Mouse (Mus musculus): ENCODE data around the gene Lhfp. TPM values are rescaled to one million over a fixed set of nuclear protein-coding genes. Genes with fewer than 3 reads are reported as not detected.
"Not testable (repeated sequence)": the region's sequence is repeated elsewhere in the genome, so short reads cannot be mapped to it uniquely, and the experiment has no call there.

The Lhfp gene
- total RNA-seq, 2 experiments from 2014 or later = 0.33 to 0.51 TPM

DNA sequence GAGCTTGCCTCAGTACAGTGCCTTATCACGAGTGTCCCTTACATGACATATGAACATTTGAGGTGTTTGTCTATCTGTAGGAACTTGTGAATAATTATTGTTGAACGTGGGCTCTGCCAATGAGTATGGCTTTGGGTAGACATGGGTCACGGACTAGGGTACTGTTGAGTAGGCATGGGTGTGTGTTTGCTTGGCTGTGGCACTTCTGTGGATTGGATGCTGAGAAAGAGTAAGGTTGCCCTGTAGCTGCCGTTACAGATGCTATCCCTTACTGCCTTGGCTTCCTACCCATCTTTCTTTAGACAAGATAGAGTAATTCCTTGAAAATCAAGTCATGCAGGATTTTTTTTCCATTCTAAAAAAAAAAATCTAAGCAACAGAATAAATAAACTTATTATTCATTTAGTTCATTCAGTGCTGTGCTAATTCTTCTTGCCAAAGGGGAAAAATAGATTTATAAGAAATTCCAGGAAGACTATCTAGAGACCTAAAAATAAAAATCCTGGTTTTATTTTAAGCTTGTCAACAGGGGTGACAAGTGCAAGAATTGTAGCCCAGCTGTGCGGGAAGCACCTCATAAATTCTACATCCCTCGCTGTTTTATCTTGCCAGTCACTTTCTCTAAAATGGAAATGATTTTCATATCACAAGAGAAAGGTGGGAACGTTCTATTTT lies 45.3 kb downstream of the Lhfp start:
- ATAC-seq (ENCODE audit: poor library complexity, severe bottlenecking) = no peak

DNA sequence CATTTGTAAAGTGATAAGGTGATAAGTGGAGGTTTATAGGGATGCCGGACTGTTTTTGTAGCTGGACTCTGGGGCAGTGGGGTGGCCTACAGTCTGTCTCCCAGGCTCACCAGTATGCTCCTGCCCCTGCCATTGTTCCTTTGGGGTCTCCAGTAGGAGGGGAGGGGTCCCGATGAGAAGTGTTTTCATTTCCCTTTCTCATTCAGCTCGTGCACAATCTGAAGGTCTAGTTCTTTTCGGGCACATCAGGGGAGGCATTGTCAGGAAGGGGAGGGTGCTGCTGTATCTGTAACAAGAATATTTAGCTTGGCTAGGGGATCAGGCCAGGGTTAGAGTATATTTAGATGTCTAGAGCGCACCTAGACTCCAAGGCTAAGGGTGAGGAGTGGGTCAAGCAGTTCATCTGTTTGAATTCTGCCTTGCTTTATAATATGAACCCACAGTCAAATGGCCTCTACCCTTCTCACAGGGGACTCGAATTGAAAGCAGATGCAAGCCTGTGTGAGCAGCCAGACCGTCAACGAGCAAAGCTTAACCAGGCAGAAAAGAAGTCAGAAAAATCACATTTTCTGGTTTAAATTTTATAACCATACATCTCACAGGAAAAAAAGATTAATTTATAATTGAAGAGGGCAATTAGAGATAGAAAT lies 46.0 kb downstream of the Lhfp start:
- ATAC-seq (ENCODE audit: poor library complexity, severe bottlenecking) = no peak

- no peak for ATAC-seq (ENCODE audit: poor library complexity, severe bottlenecking)
These were observed 48.6 kb downstream of the Lhfp start for GRCm38 (mm10) chr3:53089921-53090320.

GRCm38 (mm10) chr3:53100210-53100609 lies 58.9 kb downstream of the Lhfp start:
- ATAC-seq (ENCODE audit: poor library complexity, severe bottlenecking) = no peak

- ATAC-seq (ENCODE audit: poor library complexity, severe bottlenecking) = no peak
These were observed 59.5 kb downstream of the Lhfp start for GRCm38 (mm10) chr3:53100803-53101202.

GRCm38 (mm10) chr3:53101711-53102110 lies 60.4 kb downstream of the Lhfp start:
- ATAC-seq (ENCODE audit: poor library complexity, severe bottlenecking) = no peak

DNA sequence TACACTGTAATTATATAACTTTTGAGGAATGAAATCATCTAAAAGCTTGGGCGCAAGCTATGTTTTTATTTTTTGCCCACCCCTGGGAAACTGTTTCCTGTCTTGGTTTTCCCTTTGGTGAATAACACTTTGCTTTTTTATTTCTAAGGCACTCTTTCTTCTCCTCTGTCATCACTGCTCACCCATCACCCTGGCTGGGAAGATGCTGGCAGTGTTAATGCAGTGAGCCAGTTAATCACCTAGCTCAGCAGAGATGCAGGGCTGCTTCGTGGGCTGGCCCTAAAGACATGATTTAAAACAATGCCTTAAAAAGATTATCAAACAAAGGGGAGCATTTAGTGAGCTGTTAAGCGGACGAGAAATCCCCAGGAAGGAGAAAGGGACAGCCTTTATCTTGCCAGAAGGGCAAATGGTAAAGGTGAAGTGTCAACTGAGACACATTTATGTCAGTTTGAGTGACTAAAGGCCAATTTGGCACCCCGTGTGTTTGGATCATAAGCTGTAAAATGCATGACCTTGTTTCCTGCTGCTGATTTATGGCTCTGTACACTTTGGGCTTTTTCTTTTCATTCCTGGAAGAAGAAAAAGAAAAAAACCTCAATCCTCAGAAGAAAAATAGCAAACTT lies 60.9 kb downstream of the Lhfp start:
- no peak for ATAC-seq (ENCODE audit: poor library complexity, severe bottlenecking)

- ATAC-seq (ENCODE audit: poor library complexity, severe bottlenecking) = no peak
These were observed 61.4 kb downstream of the Lhfp start for GRCm38 (mm10) chr3:53102757-53103153.

DNA sequence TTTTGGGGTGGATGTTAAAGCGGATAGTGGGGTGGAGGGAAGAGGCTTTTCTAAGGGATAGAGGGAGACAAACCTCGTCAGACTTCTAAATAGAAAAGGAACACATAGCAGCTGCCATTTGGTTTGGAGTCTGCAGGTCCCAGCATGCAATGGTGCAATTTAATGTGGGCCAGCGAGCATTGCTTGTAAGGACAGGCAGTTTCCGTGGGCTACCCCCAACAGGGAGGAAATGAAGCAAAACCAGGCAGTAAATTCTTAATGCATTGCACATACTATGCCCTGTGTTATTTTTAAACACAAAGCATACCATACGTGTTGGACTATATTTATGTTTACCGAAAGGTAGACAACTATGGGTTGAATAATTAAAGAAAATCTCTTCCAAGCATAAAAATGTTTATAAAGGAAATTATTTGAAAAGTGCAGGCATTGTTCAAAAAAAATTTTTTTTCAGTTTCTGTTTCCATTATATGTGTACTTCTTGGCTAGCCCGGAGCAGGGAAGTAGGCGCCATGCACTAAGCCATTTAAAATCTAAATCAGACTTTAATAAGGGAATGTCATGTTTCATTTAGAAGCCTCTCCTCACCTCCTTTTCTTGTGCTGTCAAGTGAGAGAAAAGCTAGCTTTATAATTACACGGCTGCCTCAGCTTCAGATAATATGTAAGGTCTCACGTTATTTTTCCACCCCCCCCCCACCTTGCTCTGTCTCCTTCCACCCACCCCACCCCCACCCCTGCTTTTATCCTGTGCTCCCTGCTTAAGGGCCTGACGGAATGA lies 67.5 kb downstream of the Lhfp start:
- ATAC-seq (ENCODE audit: poor library complexity, severe bottlenecking) = no peak

DNA sequence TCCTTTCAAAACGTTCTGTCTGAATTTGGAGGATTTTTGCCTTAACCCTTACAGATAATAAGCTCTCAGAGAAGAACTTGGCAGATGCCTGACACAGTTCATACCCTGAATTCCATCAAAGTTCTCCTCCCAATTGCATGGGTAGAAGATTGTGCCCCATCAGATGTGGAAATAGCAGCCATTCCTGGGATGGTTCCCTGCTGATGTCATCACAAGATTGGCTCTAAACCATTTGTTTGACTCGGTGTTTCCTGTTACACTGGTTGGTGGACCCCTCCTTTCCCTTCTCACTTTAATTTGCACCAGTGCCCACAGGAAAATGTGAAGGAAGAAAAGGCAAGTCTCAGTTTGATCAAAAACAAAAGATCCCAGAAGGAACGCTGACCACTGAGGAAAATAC lies 68.6 kb downstream of the Lhfp start:
- no peak for ATAC-seq (ENCODE audit: poor library complexity, severe bottlenecking)

- ATAC-seq (ENCODE audit: poor library complexity, severe bottlenecking) = no peak
These were observed 70.7 kb downstream of the Lhfp start for GRCm38 (mm10) chr3:53112048-53112447.

DNA sequence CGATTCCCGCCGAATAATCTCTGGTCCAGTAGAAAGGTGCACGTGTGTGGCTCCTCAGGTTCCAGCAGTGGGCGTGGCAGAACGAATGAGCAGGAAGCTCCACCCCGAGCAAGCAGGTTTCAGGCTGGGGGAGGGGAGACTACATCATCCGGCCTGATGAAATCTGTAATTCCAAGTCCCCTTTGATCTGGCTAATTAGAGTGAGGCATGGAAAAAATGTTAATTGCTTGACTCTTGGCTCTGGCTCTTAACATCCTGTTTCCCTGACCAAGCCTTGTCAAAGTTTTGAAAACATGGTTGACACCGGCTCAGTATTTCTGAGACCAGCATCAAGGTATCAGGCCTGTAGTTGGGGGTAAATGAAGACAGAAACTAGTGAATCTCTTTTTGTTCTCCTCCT lies 77.4 kb downstream of the Lhfp start:
- ATAC-seq (ENCODE audit: poor library complexity, severe bottlenecking) = not testable (repeated sequence)

GRCm38 (mm10) chr3:53119978-53120377 lies 78.7 kb downstream of the Lhfp start:
- no peak for ATAC-seq (ENCODE audit: poor library complexity, severe bottlenecking)

- ATAC-seq (ENCODE audit: poor library complexity, severe bottlenecking) = no peak
These were observed 84.2 kb downstream of the Lhfp start for GRCm38 (mm10) chr3:53125495-53125894.

- ATAC-seq (ENCODE audit: poor library complexity, severe bottlenecking) = no peak
These were observed 97.5 kb downstream of the Lhfp start for GRCm38 (mm10) chr3:53138785-53139184.

GRCm38 (mm10) chr3:53139205-53139604 lies 97.9 kb downstream of the Lhfp start:
- no peak for ATAC-seq (ENCODE audit: poor library complexity, severe bottlenecking)

DNA sequence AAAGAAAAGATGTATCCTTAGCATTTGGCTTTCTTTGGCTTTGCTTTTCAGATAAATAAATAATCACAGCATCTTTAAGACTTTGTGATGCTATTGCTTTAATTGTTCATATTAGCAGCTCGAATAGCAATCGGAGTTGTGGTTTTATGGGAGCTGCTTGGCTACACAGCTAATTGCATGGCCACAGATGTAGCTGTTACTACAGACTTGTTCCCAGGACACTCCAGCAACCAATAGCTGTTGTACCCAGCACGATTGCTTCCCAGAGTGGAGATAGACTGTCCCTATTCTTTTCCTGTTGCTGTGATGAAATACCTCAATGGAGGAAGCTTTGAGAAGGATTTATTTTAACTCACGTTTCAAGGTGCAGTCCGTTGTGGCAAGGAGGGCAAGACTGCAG lies 98.3 kb downstream of the Lhfp start:
- no peak for ATAC-seq (ENCODE audit: poor library complexity, severe bottlenecking)

DNA sequence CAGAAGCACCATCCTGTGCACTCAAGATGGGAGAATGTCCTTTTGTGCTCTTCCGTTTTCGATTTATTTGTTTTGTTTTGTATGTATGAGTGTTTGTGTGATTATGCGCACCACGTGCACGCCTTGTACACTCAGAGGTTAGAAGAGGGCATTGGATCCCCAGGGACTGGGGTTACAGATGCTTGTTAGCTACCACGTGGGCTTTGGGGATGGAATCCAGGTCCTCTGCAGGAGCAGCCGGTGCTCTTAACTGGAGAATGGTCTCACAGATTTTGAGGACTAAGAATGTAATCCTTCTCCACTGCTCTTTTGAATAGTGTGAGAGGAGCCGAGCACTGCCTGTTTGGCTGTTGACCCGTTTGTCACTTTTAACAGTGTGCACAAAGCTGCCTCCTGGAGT lies 101.2 kb downstream of the Lhfp start:
- ATAC-seq (ENCODE audit: poor library complexity, severe bottlenecking) = no peak

- ATAC-seq (ENCODE audit: poor library complexity, severe bottlenecking) = no peak
These were observed 104.2 kb downstream of the Lhfp start for GRCm38 (mm10) chr3:53145526-53145925.

DNA sequence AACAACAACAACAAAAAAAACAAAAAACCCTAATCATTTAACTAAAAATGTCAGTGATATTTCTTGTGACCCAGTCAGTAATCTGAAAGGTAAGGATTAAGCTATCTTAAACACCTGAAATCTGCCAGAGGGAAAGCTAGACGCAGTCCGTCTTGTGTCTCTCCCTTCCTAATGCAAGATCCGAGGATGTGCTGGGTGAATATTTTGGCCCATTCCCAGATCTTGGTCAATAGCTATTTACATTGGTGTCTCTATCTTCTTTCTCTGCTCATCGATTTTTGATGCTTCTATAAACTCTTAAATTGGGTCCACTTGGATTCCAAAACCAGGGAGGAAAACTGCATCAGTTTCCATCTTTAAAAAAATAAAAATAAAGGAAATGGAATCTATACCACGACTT lies 104.6 kb downstream of the Lhfp start:
- no peak for ATAC-seq (ENCODE audit: poor library complexity, severe bottlenecking)

- ATAC-seq (ENCODE audit: poor library complexity, severe bottlenecking) = no peak
These were observed 105.7 kb downstream of the Lhfp start for GRCm38 (mm10) chr3:53147001-53147400.

GRCm38 (mm10) chr3:53148751-53149150 lies 107.4 kb downstream of the Lhfp start:
- ATAC-seq (ENCODE audit: poor library complexity, severe bottlenecking) = no peak
